Mouse (Mus musculus) liver, embryonic 12.5 days (tissue): ENCODE results near the gene Krtcap2. TPM values are rescaled to one million over a fixed set of nuclear protein-coding genes. Genes with fewer than 3 reads are reported as not detected.

ENCODE experiments used
- ATAC-seq: fragments of 200-750 bp; cut with Nextera tagmentation; 2 replicates; pipeline ENCODE4 v1.8.0; 2017; ENCODE audit warnings: moderate number of reproducible peaks, mild to moderate bottlenecking, moderate library complexity
- H3K27ac ChIP-seq: fragments of 300-500 bp; sonication (generic); 2 replicates; pipeline ENCODE4 v1.5.1; 2016; ENCODE audit warnings: mild to moderate bottlenecking
- H3K27me3 ChIP-seq: fragments of 300-500 bp; sonication (generic); replicated peaks from 2 replicates; pipeline ENCODE4 v1.6.1; 2016; ENCODE audit warnings: mild to moderate bottlenecking, moderate library complexity
- H3K36me3 ChIP-seq: fragments of 300-500 bp; sonication (generic); 2 replicates; pipeline ENCODE4 v1.6.1; 2016; ENCODE audit warnings: mild to moderate bottlenecking, moderate library complexity
- H3K4me1 ChIP-seq: fragments of 300-500 bp; sonication (generic); 2 replicates; pipeline ENCODE4 v1.6.1; 2016
- H3K4me2 ChIP-seq: fragments of 300-500 bp; sonication (generic); 2 replicates; pipeline ENCODE4 v1.6.1; 2016; ENCODE audit warnings: mild to moderate bottlenecking, moderate library complexity
- H3K4me3 ChIP-seq: fragments of 300-500 bp; sonication (generic); 2 replicates; pipeline ENCODE4 v1.5.1; 2016; ENCODE audit warnings: mild to moderate bottlenecking, moderate library complexity
- H3K9ac ChIP-seq: fragments of 300-500 bp; sonication (generic); 2 replicates; pipeline ENCODE4 v1.6.1; 2016; ENCODE audit warnings: mild to moderate bottlenecking, moderate library complexity
- H3K9me3 ChIP-seq: fragments of 300-500 bp; sonication (generic); replicated peaks from 2 replicates; pipeline ENCODE4 v1.6.1; 2016; ENCODE audit warnings: mild to moderate bottlenecking, moderate library complexity
- WGBS: fragments of 180-500 bp; shearing (Covaris S2); methylation state at CpG from one replicate; pipeline ENCODE4 v1.1.7; 2016; ENCODE audit not compliant: insufficient replicate concordance; 5-methylcytosine and 5-hydroxymethylcytosine counted together
- microRNA counts: library from miRNA; unstranded; fragments of <30 nt; microRNA quantifications from one replicate; lab custom pipeline; 2017
- microRNA-seq: library from miRNA; unstranded; fragments of <30 nt; microRNA quantifications from one replicate; pipeline ENCODE4, GENCODE M21; 2017
- polyA plus RNA-seq: library from polyadenylated mRNA; unstranded; fragments of >200 nt; fragmentation: Nextera tagmentation; extraction: Ambion mirVana; gene quantifications from 2 replicates; pipeline ENCODE4 v1.2.1, GENCODE M21; 2016

Gene Krtcap2
- polyA plus RNA-seq, 1 experiment from 2014 or later: 187 TPM

DNA sequence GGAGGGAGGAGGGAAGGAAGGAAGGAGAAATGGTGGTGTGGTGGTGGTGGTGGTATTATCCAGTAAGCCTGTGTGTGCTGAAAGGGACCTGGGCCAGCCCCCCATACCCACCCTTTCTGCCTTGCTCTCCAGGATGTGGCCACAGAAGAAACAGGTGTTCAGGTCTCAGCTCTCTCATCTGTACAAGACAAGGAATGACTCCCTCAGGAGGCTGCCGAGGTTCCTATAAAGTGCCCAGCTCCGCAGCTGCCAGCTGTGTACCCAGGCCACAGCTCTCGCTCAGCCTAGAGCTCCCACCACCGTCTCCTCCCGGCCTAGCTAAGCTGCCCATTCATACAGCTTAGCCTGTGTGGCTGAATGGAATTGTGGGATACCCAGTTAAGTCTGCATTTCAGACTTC, 46.5 kb downstream of the Krtcap2 start:
- H3K9me3 ChIP-seq: no peaks in the 10 kb centered on the region
- no peaks in the 10 kb centered on the region for H3K36me3 ChIP-seq
- H3K4me2 ChIP-seq: no peak overlapping the region
- 61% methylated on average over 5 of the region's 5 CpGs for WGBS
- no peak overlapping the region for H3K9ac ChIP-seq
- no peak overlapping the region for H3K4me3 ChIP-seq
- no peak overlapping the region for H3K27ac ChIP-seq
- ATAC-seq: no peak
- H3K27me3 ChIP-seq: peaks cover 24% of the 10 kb centered on the region
- H3K4me1 ChIP-seq: peaks cover 16% of the 10 kb centered on the region

DNA sequence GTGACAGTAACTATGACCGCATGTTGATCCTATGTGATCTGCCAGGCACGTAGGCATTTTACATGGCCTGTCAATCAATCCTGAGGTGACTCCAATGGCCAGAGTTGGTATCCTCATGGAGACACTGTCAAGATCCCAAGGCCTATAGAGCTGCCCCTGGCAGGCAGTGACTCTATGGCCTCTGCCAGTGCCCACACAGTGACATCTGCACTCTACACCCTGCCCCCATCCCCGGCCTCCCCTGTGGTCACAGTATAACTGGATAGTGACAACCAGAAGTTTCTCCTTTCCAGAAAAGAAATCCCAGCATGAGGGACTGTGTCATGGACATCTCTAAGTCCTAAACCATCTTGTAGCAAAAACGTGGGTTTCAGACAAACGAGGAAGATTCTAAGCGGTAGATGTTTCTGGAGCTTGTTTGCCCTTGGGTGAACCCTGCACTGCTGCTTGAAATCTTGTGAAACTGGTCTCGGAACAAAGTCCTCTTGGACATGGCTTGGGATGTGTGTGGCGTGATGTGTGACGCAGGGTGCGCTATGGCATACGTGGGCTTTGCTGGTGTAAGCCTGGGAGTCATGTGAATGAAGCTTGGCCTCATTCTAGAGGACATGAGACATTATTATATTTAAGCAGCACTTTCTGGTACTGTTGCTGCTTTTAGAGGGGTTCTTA, 47.6 kb downstream of the Krtcap2 start:
- Histone ChIP-seq H3K9me3 (no peaks in the 10 kb centered on the region), H3K4me2 (no peak overlapping the region), H3K27me3 (peaks cover 21% of the 10 kb centered on the region), H3K4me3 (no peak overlapping the region), H3K27ac (no peak overlapping the region), H3K36me3 (no peaks in the 10 kb centered on the region), H3K4me1 (peaks cover 15% of the 10 kb centered on the region), H3K9ac (no peak overlapping the region)
- no peak for ATAC-seq
- WGBS: 77% methylated on average over 11 of the region's 11 CpGs

DNA sequence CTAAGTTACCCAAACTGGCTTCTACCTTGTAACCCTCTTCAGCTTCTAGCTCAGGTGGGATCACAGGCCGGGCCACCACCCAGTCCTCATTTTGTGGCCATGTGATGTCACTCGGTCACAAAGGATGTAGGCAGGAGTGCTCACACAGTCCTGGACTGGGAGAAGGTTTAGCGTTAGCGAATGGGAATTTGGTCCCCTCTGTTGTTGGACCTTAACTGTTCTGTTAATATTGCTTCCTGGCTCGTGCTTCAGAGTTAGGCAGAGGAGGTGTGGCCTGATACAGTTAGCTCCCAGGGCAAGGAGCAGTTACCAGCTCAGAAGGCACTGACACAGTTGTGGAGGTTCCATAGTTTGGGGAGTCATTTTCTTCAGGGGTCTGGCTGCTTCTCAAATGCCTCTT, 48.4 kb downstream of the Krtcap2 start:
- 65% methylated on average over 5 of the region's 5 CpGs for WGBS
- Histone ChIP-seq H3K4me1 (peaks cover 10% of the 10 kb centered on the region), H3K27me3 (peaks cover 21% of the 10 kb centered on the region), H3K9ac (no peak overlapping the region), H3K36me3 (no peaks in the 10 kb centered on the region), H3K9me3 (no peaks in the 10 kb centered on the region), H3K4me3 (no peak overlapping the region), H3K27ac (no peak overlapping the region), H3K4me2 (no peak overlapping the region)
- ATAC-seq: no peak

DNA sequence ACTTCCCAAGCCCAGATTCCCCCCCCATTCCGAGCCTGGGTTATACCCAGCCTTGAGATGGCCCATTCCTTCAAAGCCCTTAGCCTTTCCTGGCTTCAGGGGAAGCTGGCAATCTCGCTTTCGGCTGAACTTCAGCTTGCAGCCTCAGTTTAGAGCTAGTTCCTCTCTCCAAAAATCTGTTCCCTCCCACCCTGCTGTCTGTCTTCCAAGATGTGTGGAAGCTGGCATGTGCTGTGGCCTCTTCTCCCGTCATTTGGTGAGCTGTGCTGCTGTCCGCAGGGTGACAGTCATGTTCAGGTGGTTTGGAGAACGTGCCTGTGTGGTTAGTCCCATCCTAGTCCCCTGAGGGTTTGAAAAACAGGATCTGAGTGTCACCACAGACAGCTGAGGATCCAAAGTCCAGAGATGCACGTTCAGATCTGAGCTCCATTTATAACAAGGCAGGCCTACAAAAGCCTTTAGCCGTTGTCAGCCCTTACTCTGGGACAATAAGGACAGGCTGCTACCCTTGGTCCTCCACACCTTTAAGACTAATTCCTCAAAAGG, 50.0 kb downstream of the Krtcap2 start:
- Histone ChIP-seq H3K4me1 (peaks cover 10% of the 10 kb centered on the region), H3K9ac (no peak overlapping the region), H3K36me3 (no peaks in the 10 kb centered on the region), H3K9me3 (no peaks in the 10 kb centered on the region), H3K27me3 (peaks cover 36% of the 10 kb centered on the region), H3K27ac (no peak overlapping the region), H3K4me2 (no peak overlapping the region), H3K4me3 (no peak overlapping the region)
- no peak for ATAC-seq
- WGBS: 49% methylated on average over 8 of the region's 8 CpGs

DNA sequence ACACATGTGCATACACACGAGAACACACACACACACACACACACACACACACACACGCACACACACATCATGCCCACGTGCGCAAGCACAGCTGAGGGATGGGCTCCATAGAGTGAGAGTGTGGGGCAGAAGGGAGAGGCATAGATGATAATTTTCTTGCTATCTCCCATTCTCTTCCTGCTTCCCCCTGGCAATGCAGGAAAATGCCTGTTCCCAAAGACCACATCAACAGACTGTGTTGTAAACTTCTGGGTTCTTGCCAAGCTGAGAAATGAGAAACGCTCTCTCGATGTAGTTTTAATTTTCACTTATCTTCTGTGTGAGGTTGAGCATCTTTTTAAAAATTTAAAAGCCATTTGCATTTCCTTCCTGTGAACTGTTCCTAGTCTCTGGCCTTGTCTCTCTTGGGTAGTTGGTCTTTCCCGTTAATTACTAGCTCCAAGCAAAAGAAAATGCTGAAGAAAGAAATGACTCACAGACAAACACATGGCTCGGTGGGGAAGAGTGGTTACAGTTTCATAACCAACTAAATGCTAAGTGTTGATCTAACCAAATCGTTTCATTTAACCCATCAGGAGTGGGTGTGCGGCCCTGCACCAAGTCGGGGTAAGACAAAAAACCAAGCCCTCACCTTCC, 51.1 kb downstream of the Krtcap2 start:
- Histone ChIP-seq H3K27me3 (peaks cover 46% of the 10 kb centered on the region), H3K27ac (no peak overlapping the region), H3K4me3 (no peak overlapping the region)

DNA sequence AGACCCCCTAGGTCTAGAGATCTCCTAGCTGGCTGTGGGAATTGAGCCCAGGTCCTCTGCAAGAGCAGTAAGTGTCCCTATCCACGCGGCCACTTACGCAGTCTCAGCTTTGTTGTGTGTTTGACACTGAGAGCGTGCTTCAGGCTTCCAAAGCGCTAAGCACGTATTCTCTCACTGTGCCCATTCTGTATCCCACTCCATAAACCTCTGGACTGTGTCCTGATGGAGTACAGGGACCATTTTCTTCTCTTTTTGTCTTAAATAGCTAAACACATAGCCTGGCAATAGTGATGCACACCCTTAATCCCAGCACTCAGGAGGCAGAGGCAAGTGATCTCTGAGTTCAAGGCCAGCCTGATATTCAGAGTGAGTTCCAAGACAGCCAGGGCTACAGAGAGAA, 53.1 kb downstream of the Krtcap2 start:
- no peaks in the 10 kb centered on the region for H3K9me3 ChIP-seq
- ATAC-seq: no peak
- H3K4me3 ChIP-seq: no peak overlapping the region
- H3K27ac ChIP-seq: no peak overlapping the region
- 73% methylated on average over 6 of the region's 6 CpGs for WGBS
- H3K4me2 ChIP-seq: no peak overlapping the region; the same call in 1 of the 2 replicates
- H3K36me3 ChIP-seq: no peaks in the 10 kb centered on the region
- peaks cover 53% of the 10 kb centered on the region for H3K27me3 ChIP-seq
- H3K4me1 ChIP-seq: no peaks in the 10 kb centered on the region
- no peak overlapping the region for H3K9ac ChIP-seq

More for the DNA sequence above, 51.1 kb downstream of the Krtcap2 start:
- Histone ChIP-seq H3K9me3 (no peaks in the 10 kb centered on the region), H3K36me3 (no peaks in the 10 kb centered on the region), H3K9ac (no peak overlapping the region), H3K4me2 (no peak overlapping the region), H3K4me1 (peaks cover 9% of the 10 kb centered on the region)
- ATAC-seq: no peak
- 72% methylated on average over 11 of the region's 11 CpGs for WGBS

DNA sequence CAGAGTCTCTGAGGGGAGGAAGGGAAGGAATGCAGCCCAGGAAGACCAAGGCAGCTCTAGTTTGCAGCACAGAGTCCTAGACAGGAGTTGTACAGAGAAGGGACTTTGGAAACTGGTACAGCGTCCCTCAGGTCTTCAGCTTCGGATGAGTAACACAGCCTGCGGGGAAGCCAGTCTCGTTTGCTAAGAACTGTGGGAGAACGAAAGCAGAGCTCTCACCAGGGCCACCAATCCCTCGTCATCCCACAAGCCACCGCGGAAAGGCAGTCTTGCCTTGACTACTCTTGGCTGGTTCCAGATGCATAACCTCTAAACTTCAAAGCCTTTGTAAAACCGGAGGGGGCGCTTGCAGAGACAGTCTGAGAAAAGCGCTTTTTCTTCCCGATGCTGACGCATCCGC, 53.7 kb downstream of the Krtcap2 start:
- H3K36me3 ChIP-seq: no peaks in the 10 kb centered on the region
- no peaks in the 10 kb centered on the region for H3K4me1 ChIP-seq
- H3K9ac ChIP-seq: no peak overlapping the region
- H3K27me3 ChIP-seq: peaks cover 57% of the 10 kb centered on the region
- H3K27ac ChIP-seq: no peak overlapping the region
- no peaks in the 10 kb centered on the region for H3K9me3 ChIP-seq
- H3K4me2 ChIP-seq: peak overlapping the region; percentile 49
- no peak for ATAC-seq
- WGBS: 5% methylated on average over 14 of the region's 14 CpGs
- peak overlapping the region; percentile 6 for H3K4me3 ChIP-seq

MicroRNAs within 50 kb of the gene (microRNA counts, 519-probe panel; counts per million panel counts)
- 582 counts per million, percentile 70 among the panel's probes with 10 or more counts for microRNA mmu-miR-92b (lab: Ali Mortazavi, UCI)

Small RNA genes lying within 50 kb of the gene (microRNA-seq; reads per million reads assigned to microRNA genes)
- 150 reads per million, percentile 51 among the genes with 10 or more reads in this experiment for gene Mir92b

Other genes with a start within 250 kb of the Krtcap2 start
- 7.7 and 8.8 TPM in 2 replicates for gene Rusc1, start 152.7 kb upstream of the Krtcap2 start, polyA plus RNA-seq
- 0.06 TPM in 1 of 2 replicates, not detected in the other for gene Gm43738, start 144.9 kb upstream of the Krtcap2 start, polyA plus RNA-seq
- 284 and 291 TPM in 2 replicates for gene Fdps, start 144.0 kb upstream of the Krtcap2 start, polyA plus RNA-seq
- gene Pklr, start 109.8 kb upstream of the Krtcap2 start, polyA plus RNA-seq: 162 and 171 TPM in 2 replicates
- 0.81 and 0.86 TPM in 2 replicates for gene Hcn3, start 85.8 kb upstream of the Krtcap2 start, polyA plus RNA-seq
- gene Clk2, start 81.2 kb upstream of the Krtcap2 start, polyA plus RNA-seq: 21.1 and 21.2 TPM in 2 replicates
- gene Scamp3, start 68.5 kb upstream of the Krtcap2 start, polyA plus RNA-seq: 79.8 and 86.3 TPM in 2 replicates
- gene Fam189b, start 62.8 kb upstream of the Krtcap2 start, polyA plus RNA-seq: 5.3 and 6.6 TPM in 2 replicates
- 26.6 and 26.7 TPM in 2 replicates for gene Gba, start 43.0 kb upstream of the Krtcap2 start, polyA plus RNA-seq
- 1.7 and 3.1 TPM in 2 replicates for gene Thbs3, start 30.8 kb upstream of the Krtcap2 start, polyA plus RNA-seq
- gene Mtx1, start 18.9 kb upstream of the Krtcap2 start, polyA plus RNA-seq: 160 and 167 TPM in 2 replicates
- 0.13 TPM in 1 of 2 replicates, not detected in the other for gene Muc1, start 16.9 kb upstream of the Krtcap2 start, polyA plus RNA-seq
- gene Trim46, start 343 bp downstream of the Krtcap2 start, polyA plus RNA-seq: 0.31 and 0.38 TPM in 2 replicates
- gene Dpm3, start 13.4 kb downstream of the Krtcap2 start, polyA plus RNA-seq: 72.3 and 73.6 TPM in 2 replicates
- 19.3 and 21.6 TPM in 2 replicates for gene Slc50a1, start 24.6 kb downstream of the Krtcap2 start, polyA plus RNA-seq
- 5.2 and 5.3 TPM in 2 replicates for gene Efna1, start 35.2 kb downstream of the Krtcap2 start, polyA plus RNA-seq
- 0.65 and 1.0 TPM in 2 replicates for gene Efna3, start 77.0 kb downstream of the Krtcap2 start, polyA plus RNA-seq
- 2.1 and 2.3 TPM in 2 replicates for gene Efna4, start 92.1 kb downstream of the Krtcap2 start, polyA plus RNA-seq
- 14.1 and 14.5 TPM in 2 replicates for gene Adam15, start 104.0 kb downstream of the Krtcap2 start, polyA plus RNA-seq
- gene Dcst2, start 116.0 kb downstream of the Krtcap2 start, polyA plus RNA-seq: 0.05 and 0.06 TPM in 2 replicates
- gene Dcst1, start 119.3 kb downstream of the Krtcap2 start, polyA plus RNA-seq: not detected in 2 replicates
- gene Zbtb7b, start 148.8 kb downstream of the Krtcap2 start, polyA plus RNA-seq: 1.2 and 1.6 TPM in 2 replicates
- gene Lenep, start 156.8 kb downstream of the Krtcap2 start, polyA plus RNA-seq: not detected in 2 replicates
- gene Flad1, start 165.9 kb downstream of the Krtcap2 start, polyA plus RNA-seq: 21.6 and 22.9 TPM in 2 replicates
- gene Cks1b, start 172.4 kb downstream of the Krtcap2 start, polyA plus RNA-seq: 310 and 316 TPM in 2 replicates
- 56.8 and 63.3 TPM in 2 replicates for gene Shc1, start 172.5 kb downstream of the Krtcap2 start, polyA plus RNA-seq
- gene Pygo2, start 184.2 kb downstream of the Krtcap2 start, polyA plus RNA-seq: 22.7 and 23.1 TPM in 2 replicates
- gene Pbxip1, start 190.7 kb downstream of the Krtcap2 start, polyA plus RNA-seq: 8.3 and 9.2 TPM in 2 replicates
- gene Pmvk, start 208.6 kb downstream of the Krtcap2 start, polyA plus RNA-seq: 39.1 and 40.5 TPM in 2 replicates